ENCODE assay signal across 20 mouse cellular contexts in the genomic region with DNA sequence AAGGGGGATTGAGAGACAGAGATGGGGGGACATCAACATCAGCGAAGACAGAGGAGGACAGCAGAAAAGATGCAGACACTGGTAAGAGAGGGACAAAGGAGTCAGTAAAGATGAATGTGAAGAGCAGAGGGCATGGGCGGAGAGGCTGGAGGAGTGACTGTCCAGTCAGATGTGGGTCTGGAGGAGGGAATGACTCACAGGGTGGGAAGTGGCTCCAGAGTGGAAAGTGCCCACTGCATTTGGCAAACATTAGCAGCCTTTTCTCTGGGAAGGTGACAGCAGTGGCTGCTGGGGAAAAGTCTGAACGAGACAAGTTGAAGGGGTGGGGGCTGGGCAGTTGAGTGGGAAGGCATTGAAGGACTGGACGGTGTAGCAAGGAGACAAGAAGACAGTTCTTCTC. TPM values are rescaled to one million over a fixed set of nuclear protein-coding genes. Genes with fewer than 3 reads are reported as not detected.
DNase-seq lines count a peak whose midpoint lies in the region; ATAC-seq and TF ChIP-seq lines count a peak whose summit lies in the region.
"Had no signal": no experiment of that assay in that cellular context is flagged by ENCODE, and none has a peak within 500 bp of the region (broad histone marks: within the 10 kb centered on the region; RNA-seq: fewer than 3 reads in every experiment).

No protein-coding gene starts in this region.

- no peak for ATAC-seq in erythroblast, adult 5-6 weeks (replicated peaks; ENCODE audit: low FRiP score, poor library complexity, severe bottlenecking)
- no peak for ATAC-seq in megakaryocyte progenitor cell, adult 5-6 weeks (replicated peaks; ENCODE audit: poor library complexity)
- ATAC-seq: intestine, embryonic 16.5 days had no signal

- H3K36me3 ChIP-seq in myocyte (ENCODE audit: control insufficient read depth, insufficient read depth), result peaks cover 40% of the 10 kb centered on the region

- H3K4me2 ChIP-seq in myocyte (ENCODE audit: low read depth), result peak overlapping the region; percentile 81
- H3K4me2 ChIP-seq: heart, embryonic 15.5 days; hindbrain, embryonic 13.5 days had no signal

- H3K4me1 ChIP-seq in lung, adult 2 months (ENCODE audit: control insufficient read depth, insufficient read depth, low read length), result peaks cover 9% of the 10 kb centered on the region; the same call in 1 of the 2 replicates

- no peak for TF ChIP-seq CTCF in lung, adult 2 months (IDR thresholded peaks at IDR 0.05; ENCODE audit: insufficient read depth, low read length)

- 48% methylated on average over 4 of the region's 4 CpGs for WGBS in lung, adult 2 months

- H3K79me2 ChIP-seq in myocyte (ENCODE audit: control insufficient read depth, insufficient read depth), result peaks cover 3% of the 10 kb centered on the region

- H3K4me3 ChIP-seq in lung, adult 2 months (replicated peaks; ENCODE audit: extremely low read depth, low read depth, low read length), result no peak overlapping the region
- no peak overlapping the region for H3K4me3 ChIP-seq in myocyte
- H3K4me3 ChIP-seq: forebrain, embryonic 10.5 days; heart, embryonic 15.5 days; hindbrain, embryonic 13.5 days; midbrain, embryonic 10.5 days had no signal

- peak; percentile 22 for DNase-seq in frontal cortex, postnatal 36 days (ENCODE audit: low spot score in 2 of 2)
- no peak for DNase-seq in frontal cortex, postnatal 14 days (ENCODE audit: low spot score in 2 of 2)
- peak; percentile 57 for DNase-seq in right cerebral cortex, adult 18-20 months
- DNase-seq in right cerebral cortex, postnatal 10 days (ENCODE audit: low spot score in 2 of 2), result no peak
- DNase-seq in lung, adult 2 months, result peak; percentile 57
- DNase-seq: adrenal gland, postnatal 10 days; cerebellum, adult 9-11 months; embryo, embryonic 11 days; kidney, postnatal 25 days; thymus, adult 2 months had no signal

- no peaks in the 10 kb centered on the region for H3K27me3 ChIP-seq in myocyte (ENCODE audit: control insufficient read depth, insufficient read depth, insufficient read length)
- H3K27me3 ChIP-seq: heart, embryonic 15.5 days; hindbrain, embryonic 13.5 days had no signal

- no peak overlapping the region for H3ac ChIP-seq in myocyte (ENCODE audit: control insufficient read depth, insufficient read length)

- TF ChIP-seq POLR2A in lung, adult 2 months (IDR thresholded peaks at IDR 0.05; ENCODE audit: borderline replicate concordance, extremely low read depth, low read depth, low read length), result no peak
- TF ChIP-seq POLR2A in myocyte (IDR thresholded peaks at IDR 0.05; ENCODE audit: insufficient read length, low read depth), result peak; percentile 34

TF ChIP-seq in myocyte, 11 proteins besides CTCF, POLR2A, EP300 and RAD21:
- TF ChIP-seq E2F4 (IDR thresholded peaks at IDR 0.05; ENCODE audit: insufficient read depth) (no peak), TCF3 (IDR thresholded peaks at IDR 0.05; ENCODE audit: insufficient read length, low read depth) (no peak), REST (IDR thresholded peaks at IDR 0.05; ENCODE audit: insufficient read depth, insufficient read length) (no peak), MYOG (IDR thresholded peaks at IDR 0.05; ENCODE audit: control insufficient read depth in 1 of 3, insufficient read depth in 1 of 3, insufficient read length in 2 of 3, low read depth in 2 of 3) (no peak), CEBPB (IDR thresholded peaks at IDR 0.05; ENCODE audit: insufficient read depth, poor library complexity, severe bottlenecking) (no peak), MAX (IDR thresholded peaks at IDR 0.05; ENCODE audit: low read depth) (no peak), TCF12 (IDR thresholded peaks at IDR 0.05; ENCODE audit: insufficient read depth, poor library complexity, severe bottlenecking) (no peak), MYOD1 (IDR thresholded peaks at IDR 0.05; ENCODE audit: control insufficient read depth in 1 of 3, insufficient read length in 2 of 3, low read depth in 2 of 3) (no peak), USF1 (IDR thresholded peaks at IDR 0.05; ENCODE audit: low read depth) (no peak), SRF (IDR thresholded peaks at IDR 0.05; ENCODE audit: control insufficient read depth, insufficient read length, low read depth) (no peak), POLR2AphosphoS2 (IDR thresholded peaks at IDR 0.05; ENCODE audit: insufficient read length, low read depth) (no peak)

RNA-seq across cellular contexts. Expression of a gene that starts 12.3 kb away (rescaled TPM):
- 163 TPM in 2 replicates for polyA plus RNA-seq in lung, adult 2 months (2012; rRNA removed)
- polyA plus RNA-seq in myocyte (2012; fragmentation: generic; extraction: Trizol), result 42.8 TPM
- total RNA-seq in erythroblast, adult 5-6 weeks (2015; ENCODE audit: low replicate concordance), result 3.3 and 8.8 TPM in 2 replicates
- 2.6 TPM in 1 of 2 replicates, not detected in the other for total RNA-seq in erythroblast, adult 5-6 weeks (2017; ENCODE audit: low replicate concordance)
- 2.8 and 3.3 TPM in 2 replicates for total RNA-seq in megakaryocyte progenitor cell, adult 5-6 weeks (2015)
- total RNA-seq in megakaryocyte progenitor cell, adult 5-6 weeks (2017), result 1.8 and 3.2 TPM in 2 replicates

RNA-seq across cellular contexts. Expression of a gene that starts 18.8 kb away (rescaled TPM):
- polyA plus RNA-seq in lung, adult 2 months (2012; rRNA removed), result 95.7 and 110 TPM in 2 replicates
- polyA plus RNA-seq in myocyte (2012; fragmentation: generic; extraction: Trizol), result 154 TPM
- total RNA-seq in erythroblast, adult 5-6 weeks (2015; ENCODE audit: low replicate concordance), result 5.4 and 13.2 TPM in 2 replicates
- 7.4 and 32.9 TPM in 2 replicates for total RNA-seq in erythroblast, adult 5-6 weeks (2017; ENCODE audit: low replicate concordance)
- 64.6 and 65.0 TPM in 2 replicates for total RNA-seq in megakaryocyte progenitor cell, adult 5-6 weeks (2015)
- 64.7 and 82.0 TPM in 2 replicates for total RNA-seq in megakaryocyte progenitor cell, adult 5-6 weeks (2017)

RNA-seq across cellular contexts. Expression of a gene that starts 19.2 kb away (rescaled TPM):
- 63.9 and 71.2 TPM in 2 replicates for polyA plus RNA-seq in lung, adult 2 months (2012; rRNA removed)
- 28.4 TPM for polyA plus RNA-seq in myocyte (2012; fragmentation: generic; extraction: Trizol)
- 0.19 and 2.9 TPM in 2 replicates for total RNA-seq in erythroblast, adult 5-6 weeks (2015; ENCODE audit: low replicate concordance)
- 3.1 and 8.9 TPM in 2 replicates for total RNA-seq in erythroblast, adult 5-6 weeks (2017; ENCODE audit: low replicate concordance)
- 16.0 and 18.5 TPM in 2 replicates for total RNA-seq in megakaryocyte progenitor cell, adult 5-6 weeks (2015)
- 57.5 and 59.8 TPM in 2 replicates for total RNA-seq in megakaryocyte progenitor cell, adult 5-6 weeks (2017)

RNA-seq across cellular contexts. Expression of a gene that starts 19.3 kb away (rescaled TPM):
- 243 and 295 TPM in 2 replicates for polyA plus RNA-seq in lung, adult 2 months (2012; rRNA removed)
- 56.6 TPM for polyA plus RNA-seq in myocyte (2012; fragmentation: generic; extraction: Trizol)
- total RNA-seq in erythroblast, adult 5-6 weeks (2015; ENCODE audit: low replicate concordance), result 3.1 and 9.2 TPM in 2 replicates
- 0.42 and 5.0 TPM in 2 replicates for total RNA-seq in erythroblast, adult 5-6 weeks (2017; ENCODE audit: low replicate concordance)
- total RNA-seq in megakaryocyte progenitor cell, adult 5-6 weeks (2015), result 1.5 and 2.0 TPM in 2 replicates
- total RNA-seq in megakaryocyte progenitor cell, adult 5-6 weeks (2017), result 1.5 and 4.1 TPM in 2 replicates
- total RNA-seq: granulocyte monocyte progenitor cell, adult 5-6 weeks had no signal

RNA-seq across cellular contexts. Expression of a gene that starts 21.1 kb away (rescaled TPM):
- 2.6 and 3.8 TPM in 2 replicates for polyA plus RNA-seq in lung, adult 2 months (2012; rRNA removed)
- polyA plus RNA-seq in myocyte (2012; fragmentation: generic; extraction: Trizol), result 0.18 TPM
- not detected in 2 replicates for total RNA-seq in erythroblast, adult 5-6 weeks (2015; ENCODE audit: low replicate concordance)
- total RNA-seq in erythroblast, adult 5-6 weeks (2017; ENCODE audit: low replicate concordance), result not detected in 2 replicates
- total RNA-seq in megakaryocyte progenitor cell, adult 5-6 weeks (2015), result not detected in 2 replicates
- not detected in 2 replicates for total RNA-seq in megakaryocyte progenitor cell, adult 5-6 weeks (2017)
- total RNA-seq: granulocyte monocyte progenitor cell, adult 5-6 weeks; layer of hippocampus, postnatal 25 days had no signal

Comparison
In these comparisons a context has a peak if more than half of its experiments do, and no peak if none do; other contexts are left out.
1. DNase-seq: peak in frontal cortex, postnatal 36 days (2 of 2), right cerebral cortex, adult 18-20 months (single experiment) and lung, adult 2 months (single experiment); none in frontal cortex, postnatal 14 days (0 of 2) and right cerebral cortex, postnatal 10 days (0 of 2).